Mouse (Mus musculus): ENCODE results near the gene C1qtnf6.

C1qtnf6 gene

DNA sequence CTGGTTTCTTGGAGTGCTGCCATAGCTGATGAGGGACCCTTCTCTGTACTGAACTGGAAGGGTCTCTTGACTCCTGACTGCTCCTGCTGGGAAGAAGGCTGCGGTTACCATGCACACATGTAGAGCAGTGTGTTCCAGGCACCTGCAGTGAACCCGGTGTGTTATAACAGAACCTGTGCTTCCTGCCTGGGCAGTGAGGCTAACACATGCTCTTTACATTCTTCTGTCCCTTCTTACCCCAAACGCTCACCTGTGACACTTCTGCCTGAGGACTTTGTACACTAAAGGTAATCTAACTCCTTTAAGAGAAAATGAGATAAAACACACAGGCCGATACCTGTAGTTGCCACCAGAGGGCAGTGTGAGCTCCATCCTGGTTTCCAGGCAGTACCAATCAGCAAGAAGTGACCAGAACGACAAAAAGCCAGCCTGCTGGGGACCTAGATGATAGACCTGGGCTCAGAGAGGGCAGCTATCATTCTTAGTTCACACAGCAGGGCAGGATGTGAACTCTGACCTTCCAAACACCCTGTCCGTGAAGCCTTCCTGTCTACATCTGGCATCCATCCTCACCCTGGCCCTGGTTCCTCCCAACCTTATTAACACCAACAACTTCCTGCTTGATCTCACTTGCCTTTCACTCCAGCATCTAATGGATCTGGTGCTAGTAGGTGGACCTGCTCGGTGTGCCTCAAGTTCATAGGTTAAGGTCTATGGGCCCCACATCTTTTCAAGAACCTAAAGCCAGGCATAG lies 16.6 kb downstream of the C1qtnf6 start:
- DNase-seq (ENCODE audit: low read depth): peak; percentile 44

DNA sequence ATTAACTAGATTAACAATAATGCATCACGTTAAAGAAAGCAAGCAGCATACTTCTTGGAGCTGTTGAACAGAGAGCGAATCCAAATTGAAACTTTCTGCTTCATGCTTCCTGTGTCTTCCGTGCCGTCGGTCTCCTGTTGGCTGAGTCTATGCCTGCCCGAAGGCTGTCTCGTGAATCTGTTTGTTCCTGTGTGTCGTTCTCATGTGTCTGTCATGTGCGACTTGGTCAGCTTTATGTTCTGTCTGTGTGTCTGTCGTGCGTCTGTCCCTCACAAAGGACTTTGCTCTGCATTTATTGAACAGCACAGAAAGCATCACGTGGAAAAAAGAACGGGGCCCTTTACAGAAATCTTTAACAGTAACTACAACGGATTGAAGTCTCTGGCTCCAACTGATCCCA lies 18.2 kb downstream of the C1qtnf6 start:
- DNase-seq (ENCODE audit: low read depth): no peak

DNA sequence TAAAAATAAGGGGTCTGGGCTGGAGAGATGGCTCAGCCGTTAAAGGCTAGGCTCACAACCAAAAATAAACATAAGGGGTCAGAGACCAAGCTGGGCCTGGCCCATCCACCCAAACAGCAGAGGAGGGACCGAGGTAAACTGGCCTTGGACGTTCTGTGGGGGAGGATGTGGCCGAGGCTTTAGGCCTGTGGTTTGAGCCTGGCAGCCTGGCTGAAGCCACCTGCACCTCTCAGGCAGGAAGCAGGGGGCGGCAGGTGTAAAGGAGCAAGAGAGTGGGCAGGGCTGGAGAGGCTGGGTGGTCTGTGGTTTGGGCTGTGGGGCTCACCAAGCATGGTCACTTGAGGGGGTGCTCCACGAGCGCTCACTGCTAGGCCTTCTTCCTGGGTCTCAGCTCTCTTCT lies 19.3 kb downstream of the C1qtnf6 start:
- no peak for DNase-seq (ENCODE audit: low read depth)

DNA sequence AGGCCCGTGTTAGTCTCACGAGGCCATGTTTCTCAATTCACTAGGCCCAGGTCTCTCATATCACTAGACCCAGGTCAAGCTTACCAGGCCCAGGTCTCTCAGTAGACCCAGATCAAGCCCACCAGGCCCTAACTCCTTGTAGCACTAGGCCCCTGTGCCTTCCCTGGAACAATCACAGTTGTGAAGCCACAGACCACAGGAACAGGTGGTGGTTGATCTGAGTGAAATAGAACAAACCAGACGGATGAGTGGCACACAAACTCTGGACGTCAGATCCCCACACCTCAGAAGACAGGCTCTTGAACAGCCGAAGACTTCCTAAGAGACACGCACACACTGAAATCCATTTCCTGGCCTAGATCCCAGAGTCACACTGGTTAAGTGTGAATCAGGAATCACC lies 20.5 kb downstream of the C1qtnf6 start:
- DNase-seq (ENCODE audit: low read depth): no peak

DNA sequence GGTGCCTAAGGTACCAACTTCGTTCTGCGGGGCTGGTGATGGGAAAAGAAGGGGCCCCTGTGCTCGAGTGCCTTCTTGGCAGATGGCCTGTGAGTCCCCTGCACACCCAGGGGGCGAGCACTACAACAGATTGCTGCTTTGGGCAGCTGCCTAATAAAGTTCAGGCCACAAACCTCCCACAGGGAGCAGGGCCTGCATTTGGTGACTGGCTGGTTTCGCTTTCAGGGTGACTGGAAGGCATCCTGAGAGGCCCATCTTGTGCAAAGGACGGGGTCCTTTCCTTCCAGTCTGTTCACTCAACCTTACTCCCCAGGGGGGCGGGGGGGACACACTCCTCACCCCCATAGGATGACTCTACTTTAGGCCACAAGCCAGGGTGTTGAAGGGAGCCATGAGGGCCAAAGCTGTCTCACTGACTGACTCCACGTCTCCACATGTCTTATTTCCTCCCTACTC lies 21.1 kb downstream of the C1qtnf6 start:
- no peak for DNase-seq (ENCODE audit: low read depth)

DNA sequence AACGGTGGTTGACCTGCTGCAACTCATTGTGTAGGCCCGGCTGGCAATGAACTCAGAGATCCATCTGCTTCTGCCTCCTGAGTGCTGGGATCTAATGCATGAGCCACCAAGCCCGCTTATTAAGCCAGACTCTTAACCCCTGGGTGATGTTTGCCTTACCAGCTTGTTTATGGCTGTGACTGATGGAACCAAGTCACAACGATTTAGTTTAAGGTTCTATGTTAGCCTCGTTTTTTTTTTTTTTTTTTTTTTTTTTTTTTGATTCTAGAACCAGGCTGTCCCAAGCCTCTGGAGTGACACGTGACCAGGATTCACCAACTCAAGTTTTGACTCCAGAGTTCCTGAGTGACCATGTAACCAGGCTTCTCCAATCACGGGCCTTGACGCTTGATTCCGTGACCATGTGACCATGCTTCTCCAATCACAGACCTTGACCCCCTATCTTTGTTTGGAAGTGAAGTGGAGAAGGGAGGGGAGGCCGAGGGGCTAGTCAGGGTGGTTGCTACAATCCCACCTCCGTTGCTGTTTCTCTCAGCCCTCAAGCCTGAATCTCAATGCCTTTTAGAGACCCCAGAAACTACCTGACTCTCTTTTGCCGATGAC lies 21.8 kb downstream of the C1qtnf6 start:
- DNase-seq (ENCODE audit: low read depth): no peak

DNA sequence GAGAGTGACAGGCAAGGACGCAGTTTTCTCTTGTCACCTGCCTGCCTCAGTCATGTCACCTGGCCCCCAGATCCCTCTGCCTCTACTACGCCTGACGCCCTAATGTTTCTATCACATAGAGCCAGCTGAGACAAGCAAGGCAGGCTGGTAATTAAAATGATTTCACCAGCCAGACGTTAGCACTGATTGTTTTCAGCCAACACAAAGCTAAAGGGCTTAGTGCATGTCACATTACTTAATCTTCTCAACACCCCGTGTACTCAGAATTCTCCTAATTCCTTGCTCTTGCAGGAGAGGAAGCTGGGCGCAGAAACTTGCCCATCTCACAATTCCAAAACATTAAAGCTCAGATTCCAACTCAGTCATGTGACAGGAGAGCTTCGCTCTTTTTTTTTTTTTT lies 22.8 kb downstream of the C1qtnf6 start:
- DNase-seq (ENCODE audit: low read depth): no peak

DNA sequence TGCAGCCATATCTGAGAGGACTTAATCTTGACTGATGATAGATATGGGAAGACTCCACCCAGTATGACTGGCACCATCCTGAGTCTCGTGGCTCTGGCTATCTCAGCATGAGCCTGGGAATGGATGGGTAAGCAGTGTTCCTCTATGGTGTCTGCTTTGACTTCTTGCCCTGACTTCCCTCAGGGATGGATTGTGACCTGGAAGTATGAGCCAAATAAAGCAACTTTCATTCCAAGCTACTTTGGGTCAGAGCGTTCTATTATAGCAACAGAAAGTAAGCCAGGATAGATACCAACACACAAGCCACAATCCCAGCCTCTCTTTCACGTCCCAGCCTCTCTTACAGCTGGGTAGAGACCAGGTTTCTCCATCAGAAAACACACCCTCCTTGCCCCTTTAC lies 25.7 kb downstream of the C1qtnf6 start:
- no peak for DNase-seq (ENCODE audit: low read depth)

DNA sequence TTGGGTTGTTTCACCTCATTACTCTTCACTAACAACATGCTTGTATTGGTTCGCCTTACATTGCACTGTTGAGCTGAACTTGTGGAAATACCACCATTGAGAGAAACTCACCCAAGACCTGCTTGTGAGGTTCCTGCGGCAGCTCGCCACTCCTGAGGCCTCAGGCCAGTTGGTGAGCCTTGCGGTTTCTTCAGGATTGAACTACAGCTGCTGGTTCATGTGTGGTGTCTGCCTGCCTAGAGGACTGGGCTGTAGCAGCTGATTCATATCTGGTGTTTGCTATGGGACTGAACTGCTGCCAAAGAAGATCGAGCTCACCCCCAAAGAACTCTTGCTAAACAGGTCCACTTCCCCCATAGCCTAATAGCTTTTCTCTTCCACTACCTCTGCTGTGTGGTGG lies 26.4 kb downstream of the C1qtnf6 start:
- no peak for DNase-seq (ENCODE audit: low read depth)

DNA sequence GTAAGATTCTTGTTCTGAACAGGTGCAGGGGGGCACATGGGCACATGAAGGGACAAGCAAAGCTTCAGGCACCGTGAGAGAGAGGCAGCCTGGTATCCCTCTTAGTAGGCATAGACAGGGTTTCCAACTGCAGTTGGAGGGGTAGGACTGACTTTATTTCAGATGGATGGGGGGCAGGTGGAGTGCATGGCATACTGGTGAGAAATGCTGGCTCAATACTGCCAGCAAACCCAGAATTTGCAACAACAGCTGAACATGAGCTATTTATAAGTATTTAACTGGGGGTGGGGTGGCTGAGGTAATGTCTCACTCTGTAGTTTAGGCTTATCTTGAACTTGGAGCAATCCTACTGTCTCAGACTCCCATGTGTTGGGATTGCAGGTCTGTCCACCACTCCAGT lies 27.2 kb downstream of the C1qtnf6 start:
- DNase-seq (ENCODE audit: low read depth): no peak

DNA sequence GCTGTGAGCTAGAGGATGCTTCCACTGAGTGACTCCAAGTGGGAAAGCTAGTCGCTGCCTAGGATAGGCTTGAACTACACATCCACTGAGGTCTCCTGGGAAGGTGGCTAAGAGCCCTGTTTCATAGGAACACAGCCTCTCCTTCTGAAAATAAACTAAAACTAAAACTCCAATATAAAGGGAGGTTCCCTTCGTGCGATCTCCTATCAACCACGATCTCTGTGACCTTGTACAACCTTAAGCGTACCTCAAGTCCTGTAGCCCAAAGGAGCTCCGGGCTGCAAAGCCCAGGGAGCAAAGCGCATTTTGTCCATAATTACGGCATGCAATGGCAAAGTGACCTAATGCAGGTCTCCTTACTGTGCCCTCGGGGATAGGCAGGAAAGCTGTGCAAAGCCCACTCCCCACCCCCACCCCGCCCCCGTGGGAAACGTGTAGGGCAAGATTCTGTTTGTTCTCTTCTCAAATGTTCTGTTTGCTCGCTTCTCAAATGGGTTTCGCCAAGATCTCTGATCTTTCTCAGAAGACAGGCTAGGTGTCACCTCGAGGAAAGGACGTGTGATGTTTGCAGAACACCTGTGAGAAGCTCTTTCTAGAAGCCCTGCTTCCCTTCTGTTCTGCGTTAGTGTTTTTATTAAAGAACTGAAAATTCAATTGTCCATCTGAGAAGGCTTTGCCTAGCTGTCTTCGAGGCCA lies 28.6 kb downstream of the C1qtnf6 start:
- DNase-seq (ENCODE audit: low read depth): no peak

DNA sequence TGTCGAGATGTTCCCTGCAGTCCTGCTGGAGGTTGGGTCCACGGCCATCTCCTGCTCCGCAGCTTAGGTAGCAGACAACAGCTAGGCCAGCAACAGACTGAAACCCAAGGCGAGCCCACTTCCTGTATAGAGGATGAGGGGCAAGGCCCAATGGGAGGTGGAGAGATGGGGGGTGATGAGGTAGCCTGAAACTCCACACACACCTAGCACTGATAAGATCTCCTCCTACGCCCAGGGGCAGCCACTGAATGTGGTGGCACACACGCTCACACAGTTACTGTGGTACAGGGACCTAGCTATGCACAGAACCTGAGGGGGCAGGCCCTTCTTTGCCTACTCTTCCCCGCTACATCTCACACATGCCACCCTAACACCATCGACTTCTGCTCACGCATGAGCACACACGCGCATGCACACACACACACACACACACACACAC lies 36.2 kb downstream of the C1qtnf6 start, which contains the start of gene Il2rb:
Il2rb (minus strand) TSS at position 304 of the 439 bp plus-strand sequence.
- DNase-seq (ENCODE audit: low read depth): no peak

DNA sequence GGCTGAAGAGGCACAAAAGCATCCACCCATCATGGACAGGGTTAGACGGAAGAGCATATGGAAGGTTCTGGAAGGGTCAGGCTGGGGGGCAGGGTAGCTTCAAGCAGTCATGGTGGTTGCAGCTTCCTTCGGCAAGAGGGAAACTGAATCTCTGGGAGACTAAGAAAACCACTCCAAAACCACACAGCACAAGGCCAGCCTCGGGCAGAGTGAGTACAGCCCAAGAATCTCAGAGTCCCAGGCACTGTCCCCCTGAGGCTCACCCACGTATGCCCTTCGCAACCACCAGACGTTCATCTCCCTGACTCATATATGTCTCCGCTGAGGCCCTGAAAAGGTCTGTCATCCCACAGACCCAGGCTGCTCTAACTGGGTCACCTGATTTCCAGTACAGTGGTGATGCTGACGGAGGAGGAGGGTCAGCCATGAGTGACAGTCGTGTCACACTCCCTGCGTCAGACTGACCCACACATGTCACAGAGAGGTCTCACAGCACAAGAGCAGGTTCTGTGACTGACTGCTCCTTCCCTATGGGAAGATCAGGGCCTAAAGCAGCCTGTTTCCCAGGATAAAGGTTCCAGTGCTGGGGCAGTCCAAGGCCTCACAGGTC lies 37.7 kb downstream of the C1qtnf6 start:
- no peak for DNase-seq (ENCODE audit: low read depth)

DNA sequence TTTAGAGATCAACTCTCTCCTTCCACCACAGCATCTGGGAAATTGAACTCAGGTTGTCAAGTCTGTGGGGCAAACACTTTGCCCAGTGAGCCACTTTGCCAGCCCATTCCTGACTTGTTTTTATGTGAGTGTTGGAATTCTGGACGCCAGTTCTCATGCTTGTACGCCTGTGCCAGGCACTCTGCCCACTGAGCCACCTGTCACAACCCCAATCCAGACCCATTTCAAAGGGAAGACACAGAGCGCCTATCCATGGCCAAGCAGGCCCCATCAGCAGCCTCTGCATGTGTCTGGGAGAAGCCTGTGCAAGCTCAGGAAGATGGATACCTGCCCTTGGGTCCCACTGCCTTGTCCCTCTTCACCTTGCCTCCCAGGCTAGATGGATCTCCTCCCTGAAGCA lies 39.9 kb downstream of the C1qtnf6 start:
- DNase-seq (ENCODE audit: low read depth): no peak

DNA sequence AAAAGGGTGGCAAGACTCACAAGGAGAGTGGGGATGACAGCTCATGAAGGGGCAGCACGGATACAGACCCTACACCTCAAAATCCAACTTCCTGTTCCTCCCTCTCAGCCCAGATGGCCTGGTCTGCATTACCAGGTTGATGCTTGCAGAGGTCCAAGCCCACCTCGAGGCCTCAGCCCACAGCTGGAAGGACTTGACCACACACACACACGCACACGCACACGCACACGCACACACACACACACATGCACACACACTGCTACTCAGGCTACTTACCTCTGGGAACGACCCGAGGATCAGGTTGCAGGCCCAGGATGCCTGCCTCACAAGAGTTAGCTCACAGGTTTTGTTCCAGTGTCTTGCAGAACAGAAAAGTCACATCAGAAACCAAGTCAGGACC lies 41.3 kb downstream of the C1qtnf6 start:
- no peak for DNase-seq (ENCODE audit: low read depth)

DNA sequence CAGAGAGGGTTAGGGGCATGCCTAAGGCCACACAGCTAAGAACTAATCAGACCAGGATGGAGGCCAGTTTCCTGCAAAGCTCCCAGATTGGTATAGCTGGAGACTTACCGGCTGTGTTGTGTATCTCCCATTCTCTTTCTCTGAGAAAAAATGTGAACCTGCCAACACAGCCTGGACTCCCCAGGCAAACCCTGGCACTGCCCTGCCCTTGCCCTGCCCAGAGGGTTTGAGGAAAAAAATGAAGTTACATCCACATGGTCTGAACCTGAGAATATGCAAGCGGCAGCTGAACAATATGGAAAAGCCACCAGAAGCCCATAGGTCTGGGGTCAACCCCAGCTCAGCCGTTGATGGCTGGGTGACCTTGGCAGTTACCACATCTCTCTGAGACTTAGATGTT lies 42.0 kb downstream of the C1qtnf6 start:
- DNase-seq (ENCODE audit: low read depth): no peak

DNA sequence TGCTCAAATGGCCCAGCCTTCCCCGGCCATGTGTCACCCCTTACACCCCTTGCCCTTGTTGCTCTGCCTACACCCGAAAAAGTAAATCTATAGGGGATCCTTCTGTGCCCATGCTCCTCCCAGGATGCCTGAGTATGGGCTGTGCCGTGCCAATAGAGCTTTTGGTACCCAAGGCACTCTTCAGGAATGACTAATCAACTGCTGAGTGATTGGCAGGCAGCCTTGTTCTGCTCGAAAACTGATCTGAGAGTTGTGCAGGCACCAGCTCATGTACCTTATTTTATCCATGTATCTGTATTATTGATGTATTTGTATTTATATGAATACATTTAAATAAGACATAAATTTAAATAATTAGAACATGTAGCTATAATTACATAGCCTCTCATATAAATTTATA lies 44.1 kb downstream of the C1qtnf6 start:
- DNase-seq (ENCODE audit: low read depth): no peak

DNA sequence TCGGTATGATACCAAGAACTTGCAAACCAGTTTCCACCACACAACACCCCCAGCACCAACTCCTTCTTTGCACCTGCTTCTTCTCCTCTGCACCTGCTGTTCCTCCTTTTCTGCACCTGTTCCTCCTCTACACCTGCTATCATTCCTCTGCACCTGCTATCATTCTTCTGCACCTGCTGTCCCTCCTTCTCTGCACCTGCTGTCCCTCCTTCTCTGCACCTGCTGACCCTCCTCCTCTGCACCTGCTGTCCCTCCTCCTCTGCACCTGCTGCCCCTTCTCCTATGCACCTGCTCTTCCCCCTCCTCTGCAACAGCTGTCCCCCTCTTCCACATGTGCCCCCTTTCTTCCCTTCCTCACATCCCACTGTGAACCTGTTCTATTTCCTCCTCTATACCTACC lies 44.7 kb downstream of the C1qtnf6 start:
- no peak for DNase-seq (ENCODE audit: low read depth)

DNA sequence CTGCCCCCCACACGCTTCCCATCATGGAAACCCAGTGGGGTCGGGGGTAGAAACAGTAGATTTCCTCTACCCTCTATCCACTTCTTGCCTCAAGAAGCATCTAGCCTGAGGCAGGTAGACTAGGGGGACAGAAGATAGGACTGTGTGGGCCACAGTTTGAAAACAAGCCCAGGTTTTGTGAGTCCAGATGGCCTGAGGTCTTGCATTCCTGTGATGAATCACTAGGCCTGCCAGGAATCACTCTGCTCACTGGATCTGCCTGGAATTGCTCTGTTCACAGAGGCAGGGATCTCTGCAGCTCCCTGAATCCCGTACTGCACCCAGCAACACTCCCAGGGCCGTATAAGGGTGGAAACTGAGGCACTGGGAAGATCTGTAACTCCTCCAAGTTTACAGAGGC lies 47.9 kb downstream of the C1qtnf6 start:
- DNase-seq (ENCODE audit: low read depth): peak; percentile 30

DNA sequence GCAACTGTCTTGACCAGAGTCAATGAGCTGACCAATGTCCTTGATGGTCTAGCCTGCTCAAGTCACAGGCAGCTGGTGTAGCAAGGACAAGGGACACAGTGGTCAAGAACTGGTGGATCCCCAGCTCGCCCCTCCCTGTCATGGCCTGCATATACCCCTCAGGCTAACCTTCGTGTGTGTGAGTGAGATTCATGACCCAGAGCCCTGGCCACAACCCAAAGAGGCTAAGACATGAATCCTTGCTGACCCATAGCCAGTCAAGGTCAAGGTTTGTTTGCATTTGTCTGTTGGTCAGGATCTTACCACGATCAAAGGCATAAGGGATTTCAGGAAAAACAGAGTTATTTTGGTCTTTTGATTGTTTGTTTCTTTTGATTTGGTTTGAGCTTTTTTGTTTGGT lies 48.7 kb downstream of the C1qtnf6 start:
- DNase-seq (ENCODE audit: low read depth): no peak

DNA sequence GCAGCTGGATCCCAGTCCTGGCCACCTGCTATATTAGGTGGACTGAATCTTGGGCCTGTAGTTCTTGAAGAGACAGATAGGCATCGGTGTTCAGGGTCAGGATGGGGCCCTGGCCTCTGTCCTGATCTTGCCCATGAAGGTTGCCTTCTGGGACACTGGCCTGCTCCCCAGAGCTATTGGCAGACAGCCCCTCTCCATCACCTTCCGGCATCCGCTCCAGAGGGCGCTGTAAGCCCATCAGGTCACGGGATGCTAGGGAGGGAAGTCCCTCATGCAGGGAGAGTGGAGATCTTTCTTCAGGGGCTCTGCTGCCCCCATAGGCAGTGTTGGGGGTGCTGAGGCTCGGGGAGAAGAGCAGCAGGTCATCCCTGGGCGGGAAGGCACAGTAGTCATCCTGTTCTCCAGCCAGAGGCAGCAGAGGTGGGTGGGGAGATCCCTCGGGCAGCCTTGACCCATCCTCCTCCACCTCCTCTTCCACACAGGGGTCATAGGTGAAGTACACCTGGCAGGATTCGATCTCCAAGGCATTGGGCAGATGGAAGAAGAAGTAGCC lies 49.7 kb downstream of the C1qtnf6 start:
- DNase-seq (ENCODE audit: low read depth): no peak

DNA sequence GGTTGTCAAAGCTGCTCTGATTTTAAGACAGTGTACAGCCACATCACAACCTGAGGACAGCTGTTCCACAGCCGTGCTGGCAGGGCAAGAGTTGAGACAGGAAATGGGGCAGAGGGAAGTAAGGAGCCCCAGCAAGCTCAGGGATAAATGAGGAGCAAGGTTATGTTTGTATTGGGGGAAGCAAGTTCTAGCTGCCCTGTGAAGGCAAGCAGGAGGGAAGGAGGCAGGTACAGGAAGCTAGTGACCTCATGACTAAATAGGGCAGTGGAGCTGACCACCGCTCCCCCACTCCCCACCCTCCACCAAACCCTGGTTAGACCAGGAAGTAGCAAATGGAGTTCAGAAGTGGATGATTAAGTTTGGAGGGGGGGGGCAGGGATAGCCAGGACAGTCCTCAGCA lies 50.2 kb downstream of the C1qtnf6 start:
- DNase-seq (ENCODE audit: low read depth): no peak

DNA sequence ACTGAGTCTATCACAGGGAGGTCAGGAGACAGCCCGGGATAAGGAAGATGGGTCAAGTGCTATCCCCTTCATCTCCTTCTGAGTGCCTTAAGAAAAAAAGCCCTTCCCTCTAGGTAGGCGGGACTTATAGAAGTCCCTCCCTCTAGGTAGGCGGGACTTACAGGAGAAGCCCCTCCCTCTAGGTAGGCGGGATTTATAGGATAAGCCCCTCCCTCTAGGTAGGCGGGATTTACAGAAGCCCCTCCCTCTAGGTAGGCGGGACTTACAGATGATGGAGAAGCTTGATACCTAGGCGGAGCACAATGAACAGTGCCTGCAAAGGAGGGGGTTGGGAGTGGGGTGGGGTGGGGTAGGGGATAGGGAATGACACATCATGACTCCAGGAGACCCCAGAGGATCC lies 51.1 kb downstream of the C1qtnf6 start:
- DNase-seq (ENCODE audit: low read depth): no peak

Data from fibroblast of lung, adult 2 months (primary cell).